Mouse (Mus musculus) neural tube, embryonic 11.5 days (tissue): ENCODE results near the gene Klc3. TPM values are rescaled to one million over a fixed set of nuclear protein-coding genes. Genes with fewer than 3 reads are reported as not detected.

ENCODE experiments used
- ATAC-seq: fragments of 200-750 bp; cut with Nextera tagmentation; 2 replicates; pipeline ENCODE4 v1.8.0; 2017; ENCODE audit warnings: moderate number of reproducible peaks, mild to moderate bottlenecking, moderate TSS enrichment, moderate library complexity; ENCODE audit not compliant: insufficient read depth, low FRiP score, low TSS enrichment
- DNase-seq: peaks from one replicate; pipeline ENCODE4 v3.0.0-alpha.2; 2015; ENCODE audit warnings: low spot score
- H3K27ac ChIP-seq: fragments of 300-500 bp; sonication (generic); 2 replicates; pipeline ENCODE4 v1.5.1; 2014; ENCODE audit warnings: low read depth, mild to moderate bottlenecking, low read length
- H3K27me3 ChIP-seq: fragments of 300-500 bp; sonication (generic); 2 replicates; pipeline ENCODE4 v1.6.1; 2014; ENCODE audit warnings: mild to moderate bottlenecking, low read length, mixed read lengths; ENCODE audit not compliant: control insufficient read depth, insufficient read depth
- H3K36me3 ChIP-seq: fragments of 300-500 bp; sonication (generic); 2 replicates; pipeline ENCODE4 v1.6.1; 2014; ENCODE audit warnings: mild to moderate bottlenecking, low read length, moderate library complexity, mixed read lengths; ENCODE audit not compliant: control insufficient read depth, insufficient read depth
- H3K4me1 ChIP-seq: fragments of 300-500 bp; sonication (generic); 2 replicates; pipeline ENCODE4 v1.6.1; 2014; ENCODE audit warnings: low read length, mixed read lengths; ENCODE audit not compliant: control insufficient read depth, insufficient read depth
- H3K4me2 ChIP-seq: fragments of 300-500 bp; sonication (generic); 2 replicates; pipeline ENCODE4 v1.6.1; 2014; ENCODE audit warnings: low read depth, mild to moderate bottlenecking, moderate library complexity
- H3K4me3 ChIP-seq: fragments of 300-500 bp; sonication (generic); 2 replicates; pipeline ENCODE4 v1.5.1; 2014; ENCODE audit warnings: low read depth, low read length
- H3K9ac ChIP-seq: fragments of 300-500 bp; sonication (generic); 2 replicates; pipeline ENCODE4 v1.6.1; 2014; ENCODE audit warnings: mild to moderate bottlenecking, low read length
- H3K9me3 ChIP-seq: fragments of 300-500 bp; sonication (generic); 2 replicates; pipeline ENCODE4 v1.6.1; 2016; ENCODE audit warnings: low read length; ENCODE audit not compliant: control insufficient read depth
- WGBS: fragments of 180-500 bp; shearing (Covaris S2); extraction: QIAGEN DNeasy Blood & Tissue Kit; methylation state at CpG from one replicate; pipeline ENCODE4 v1.1.7; 2014; 5-methylcytosine and 5-hydroxymethylcytosine counted together
- polyA plus RNA-seq: library from polyadenylated mRNA; unstranded; fragments of >200 nt; fragmentation: Nextera tagmentation; extraction: Ambion mirVana; gene quantifications from 2 replicates; pipeline ENCODE4 v1.2.1, GENCODE M21; 2014

Klc3 gene
- 3.2 and 3.4 TPM in 2 replicates for polyA plus RNA-seq

DNA sequence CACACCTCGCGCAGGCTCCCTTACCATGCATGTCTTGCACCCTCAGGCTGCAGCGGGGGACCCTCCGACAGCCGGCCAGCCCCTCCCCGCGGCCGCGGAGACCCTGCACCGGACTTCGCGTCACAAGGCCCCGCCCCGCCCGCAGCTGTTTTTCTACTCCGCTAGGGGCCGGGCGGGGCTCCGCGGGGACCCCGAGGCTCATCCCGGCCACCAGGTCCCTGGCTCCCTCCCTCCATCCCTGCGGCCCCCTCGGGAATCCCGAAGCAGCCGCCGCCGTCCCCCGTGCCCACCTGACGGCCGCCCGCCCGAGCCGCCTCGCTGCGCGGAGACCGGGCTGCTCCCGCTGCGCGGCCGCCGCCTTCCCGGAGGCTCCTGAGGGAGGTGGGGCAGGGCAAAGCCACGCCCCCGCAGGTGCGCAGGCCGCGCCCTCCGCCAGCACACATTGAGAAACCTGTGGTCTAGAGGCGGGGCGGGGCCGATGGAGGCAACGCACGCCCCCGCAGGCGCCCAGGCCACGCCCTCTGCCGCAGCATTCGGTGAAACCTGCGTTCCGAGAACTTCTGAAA is at the start of gene Klc3:
Gene Klc3, minus strand, starts transcription at position 374 of the 566 bp plus-strand sequence.
- DNase-seq: peak; percentile 40

DNA sequence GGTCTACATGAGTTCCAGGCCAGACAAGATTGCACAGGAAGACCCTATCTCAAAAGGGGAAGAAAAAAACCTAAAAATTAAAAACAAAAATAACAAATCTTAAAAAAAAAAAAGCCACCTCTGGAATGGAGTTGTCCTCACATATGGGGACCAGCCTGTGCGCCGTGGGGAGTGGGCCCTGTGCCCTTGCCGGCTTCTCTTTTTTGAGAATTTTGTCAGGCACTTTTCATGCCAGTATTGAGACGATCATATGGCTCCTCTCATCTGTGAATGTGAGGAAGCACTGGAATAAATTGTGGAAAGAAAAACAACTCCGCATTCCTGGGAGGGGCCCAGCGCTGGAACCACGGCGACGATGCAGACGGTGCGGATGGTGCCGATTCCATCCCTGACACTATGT is 45.3 kb upstream of the Klc3 start:
- Histone ChIP-seq H3K36me3 (peaks cover 23% of the 10 kb centered on the region), H3K4me2 (no peak overlapping the region), H3K27me3 (no peaks in the 10 kb centered on the region), H3K9me3 (no peaks in the 10 kb centered on the region), H3K4me3 (no peak overlapping the region), H3K4me1 (no peaks in the 10 kb centered on the region), H3K9ac (no peak overlapping the region), H3K27ac (no peak overlapping the region)
- ATAC-seq (no peak), DNase-seq (no peak)
- 86% methylated on average over 12 of the region's 12 CpGs for WGBS

More for the DNA sequence above, at the start of gene Klc3:
- Histone ChIP-seq H3K36me3 (no peaks in the 10 kb centered on the region), H3K27me3 (peaks cover 38% of the 10 kb centered on the region), H3K4me2 (peak within 1 kb of the TSS; percentile 88), H3K9me3 (0 out of 2 replicates have a peak, but pooled peaks cover 3% of the 10 kb centered on the region), H3K9ac (peak within 1 kb of the TSS; percentile 45), H3K4me3 (peak within 1 kb of the TSS; percentile 52), H3K27ac (no peak within 1 kb of the TSS), H3K4me1 (peaks cover 12% of the 10 kb centered on the region; the same call in 1 of the 2 replicates)
- WGBS: under 1% methylated on average over 58 of the region's 62 CpGs
- no peak for ATAC-seq

DNA sequence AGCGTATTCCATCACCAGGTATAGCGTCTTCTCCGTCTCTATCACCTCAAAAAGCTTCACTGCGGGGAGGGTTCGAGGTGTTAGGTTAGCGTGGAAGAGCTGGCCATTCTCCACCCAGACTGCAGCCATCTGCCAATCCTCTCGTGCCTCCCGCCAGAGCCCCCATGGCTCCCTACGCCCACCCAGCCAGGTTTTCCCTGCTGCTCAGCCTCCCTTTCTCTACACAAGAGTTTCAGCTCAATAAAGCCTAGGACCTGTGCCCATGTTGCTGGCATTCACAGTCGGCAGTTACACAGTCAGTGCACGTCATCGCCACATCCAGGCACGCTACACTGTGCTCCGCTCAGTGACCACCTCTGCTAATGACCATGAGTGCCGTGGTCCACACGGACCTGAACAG is 43.8 kb upstream of the Klc3 start:
- WGBS: 91% methylated on average over 16 of the region's 16 CpGs
- ATAC-seq: no peak

DNA sequence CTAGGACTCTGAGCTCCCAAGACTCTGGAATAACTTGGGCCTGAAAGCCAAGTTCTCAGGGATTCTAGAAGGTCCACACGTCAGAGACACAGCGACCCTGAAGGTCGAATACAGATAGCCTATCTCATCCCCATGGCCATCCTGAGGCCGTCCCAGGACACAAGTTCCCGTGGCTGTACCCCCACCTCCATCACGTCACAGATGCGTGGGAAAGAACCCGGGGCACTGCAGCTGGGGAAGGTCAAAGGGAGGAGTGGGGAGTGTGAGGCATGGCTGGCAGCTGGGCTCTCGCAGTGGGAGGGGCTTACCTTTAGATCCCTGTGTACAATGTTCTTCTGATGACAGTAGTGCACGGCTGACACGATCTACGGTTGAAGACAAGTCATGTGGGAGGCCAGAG is 40.9 kb upstream of the Klc3 start:
- Histone ChIP-seq H3K9ac (no peak overlapping the region), H3K4me3 (no peak overlapping the region), H3K36me3 (peaks cover 20% of the 10 kb centered on the region), H3K27me3 (no peaks in the 10 kb centered on the region), H3K4me1 (no peaks in the 10 kb centered on the region), H3K9me3 (no peaks in the 10 kb centered on the region), H3K4me2 (no peak overlapping the region), H3K27ac (no peak overlapping the region)
- ATAC-seq (no peak), DNase-seq (no peak)
- 87% methylated on average over 12 of the region's 12 CpGs for WGBS

More for the DNA sequence above, 43.8 kb upstream of the Klc3 start:
- H3K9me3 ChIP-seq: no peaks in the 10 kb centered on the region
- no peak for DNase-seq
- H3K36me3 ChIP-seq: peaks cover 25% of the 10 kb centered on the region
- H3K27me3 ChIP-seq: no peaks in the 10 kb centered on the region
- no peak overlapping the region for H3K4me3 ChIP-seq
- no peak overlapping the region for H3K4me2 ChIP-seq
- H3K9ac ChIP-seq: no peak overlapping the region
- H3K27ac ChIP-seq: no peak overlapping the region
- H3K4me1 ChIP-seq: no peaks in the 10 kb centered on the region

DNA sequence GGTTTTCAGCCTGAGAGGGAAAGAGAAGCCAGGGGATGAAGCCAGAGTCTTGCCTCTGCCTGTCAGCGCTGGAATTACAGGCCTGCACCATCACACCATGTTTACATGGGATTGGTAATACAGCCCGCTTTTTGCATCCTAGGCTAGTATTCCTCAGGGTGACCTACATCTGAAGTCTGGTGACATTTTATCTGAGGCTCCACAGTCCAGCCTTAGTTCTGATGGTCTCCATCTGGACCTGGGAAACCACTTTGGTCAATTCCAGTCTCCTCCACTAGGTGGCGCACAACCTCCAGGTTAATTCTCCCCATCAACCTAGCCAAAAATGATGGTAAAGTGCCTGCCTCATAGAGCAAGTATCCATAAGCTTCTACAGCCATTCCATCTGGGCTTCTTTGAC is 39.4 kb upstream of the Klc3 start:
- H3K36me3 ChIP-seq: peaks cover 15% of the 10 kb centered on the region
- no peak overlapping the region for H3K27ac ChIP-seq
- peak; percentile 78 for DNase-seq
- H3K4me2 ChIP-seq: no peak overlapping the region
- no peak overlapping the region for H3K4me3 ChIP-seq
- H3K9ac ChIP-seq: no peak overlapping the region
- H3K27me3 ChIP-seq: no peaks in the 10 kb centered on the region
- no peak for ATAC-seq
- H3K4me1 ChIP-seq: no peaks in the 10 kb centered on the region
- 49% methylated on average over 3 of the region's 3 CpGs for WGBS
- no peaks in the 10 kb centered on the region for H3K9me3 ChIP-seq

DNA sequence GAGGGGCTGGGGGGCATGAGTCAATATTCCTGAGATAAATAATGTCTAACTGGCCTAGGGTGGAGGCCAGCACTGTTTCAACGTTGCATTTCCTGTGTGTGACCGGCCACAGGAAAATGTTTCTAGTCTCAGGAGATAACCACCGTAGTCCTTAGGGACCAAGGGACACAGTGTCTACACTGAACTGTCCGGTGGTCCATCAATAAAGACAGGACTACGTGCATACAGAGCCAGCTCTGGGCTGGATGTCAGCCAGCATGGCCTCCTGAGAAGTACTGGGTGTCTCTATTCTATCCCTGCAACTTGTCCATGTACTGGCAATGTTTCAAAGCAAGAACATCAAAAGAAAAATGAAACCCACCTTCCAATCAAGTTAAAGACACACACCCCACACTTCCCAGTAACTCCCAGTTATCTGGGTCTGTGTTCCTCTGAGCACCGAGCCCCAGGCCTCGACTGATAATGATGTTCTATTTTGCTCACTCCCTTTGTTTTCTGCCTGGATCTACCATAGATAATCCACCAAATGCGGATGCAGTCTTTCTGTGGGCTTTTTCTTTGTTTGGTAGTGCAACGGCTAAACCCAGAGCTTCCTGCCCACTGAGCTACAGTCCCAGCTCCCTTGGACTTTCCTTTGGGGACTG is 37.7 kb upstream of the Klc3 start:
- Histone ChIP-seq H3K27me3 (no peaks in the 10 kb centered on the region), H3K4me1 (no peaks in the 10 kb centered on the region), H3K36me3 (peaks cover 20% of the 10 kb centered on the region), H3K9ac (no peak overlapping the region), H3K27ac (no peak overlapping the region), H3K4me3 (no peak overlapping the region), H3K9me3 (no peaks in the 10 kb centered on the region), H3K4me2 (no peak overlapping the region)
- 91% methylated on average over 9 of the region's 9 CpGs for WGBS
- DNase-seq (no peak), ATAC-seq (no peak)

DNA sequence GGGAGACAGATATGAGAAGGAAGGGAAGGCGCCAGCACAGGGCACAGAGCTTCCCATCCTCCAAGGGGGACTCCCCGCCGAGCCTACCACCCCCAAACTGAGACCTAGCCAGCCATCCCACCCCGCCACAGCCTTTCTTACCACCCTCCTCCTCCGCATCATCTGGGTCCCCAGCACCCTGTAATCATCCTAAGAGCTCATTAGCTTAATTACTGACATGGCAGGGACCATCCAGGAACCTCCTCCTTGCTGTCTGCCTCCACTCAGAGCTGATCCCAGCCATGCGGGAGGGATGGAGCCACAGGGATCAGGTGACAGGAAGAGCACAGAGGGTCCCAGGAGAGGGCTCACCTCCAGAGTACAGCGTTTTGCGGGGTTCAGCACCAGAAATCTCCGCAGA is 33.1 kb upstream of the Klc3 start:
- no peak for DNase-seq
- Histone ChIP-seq H3K36me3 (peaks cover 47% of the 10 kb centered on the region), H3K27ac (no peak overlapping the region), H3K4me1 (no peaks in the 10 kb centered on the region), H3K9me3 (no peaks in the 10 kb centered on the region), H3K4me3 (no peak overlapping the region), H3K27me3 (no peaks in the 10 kb centered on the region), H3K9ac (no peak overlapping the region), H3K4me2 (no peak overlapping the region)
- ATAC-seq: no peak
- WGBS: 83% methylated on average over 9 of the region's 9 CpGs

DNA sequence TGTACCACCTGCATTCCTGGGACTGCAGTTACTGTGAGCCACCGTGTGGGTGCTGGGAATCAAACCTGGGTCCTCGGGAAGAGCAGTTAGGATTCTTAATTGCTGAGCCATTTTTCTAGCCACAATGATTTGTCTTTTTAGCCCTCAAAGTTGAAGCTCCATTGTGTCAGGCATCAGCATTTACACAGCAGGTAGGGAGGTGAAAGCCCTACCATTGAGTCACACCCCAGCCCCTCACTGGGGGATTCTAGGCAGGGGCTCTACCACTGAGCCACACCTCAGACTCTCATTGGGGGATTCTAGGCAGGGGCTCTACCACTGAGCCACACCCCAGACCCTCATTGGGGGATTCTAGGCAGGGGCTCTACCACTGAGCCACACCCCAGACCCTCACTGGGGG is 32.4 kb upstream of the Klc3 start:
- no peak overlapping the region for H3K4me3 ChIP-seq
- H3K4me2 ChIP-seq: no peak overlapping the region
- no peak overlapping the region for H3K27ac ChIP-seq
- no peak overlapping the region for H3K9ac ChIP-seq
- no peak for ATAC-seq
- no peaks in the 10 kb centered on the region for H3K4me1 ChIP-seq
- DNase-seq: no peak
- H3K9me3 ChIP-seq: no peaks in the 10 kb centered on the region
- 95% methylated on average over 2 of the region's 2 CpGs for WGBS
- peaks cover 50% of the 10 kb centered on the region for H3K36me3 ChIP-seq
- no peaks in the 10 kb centered on the region for H3K27me3 ChIP-seq

DNA sequence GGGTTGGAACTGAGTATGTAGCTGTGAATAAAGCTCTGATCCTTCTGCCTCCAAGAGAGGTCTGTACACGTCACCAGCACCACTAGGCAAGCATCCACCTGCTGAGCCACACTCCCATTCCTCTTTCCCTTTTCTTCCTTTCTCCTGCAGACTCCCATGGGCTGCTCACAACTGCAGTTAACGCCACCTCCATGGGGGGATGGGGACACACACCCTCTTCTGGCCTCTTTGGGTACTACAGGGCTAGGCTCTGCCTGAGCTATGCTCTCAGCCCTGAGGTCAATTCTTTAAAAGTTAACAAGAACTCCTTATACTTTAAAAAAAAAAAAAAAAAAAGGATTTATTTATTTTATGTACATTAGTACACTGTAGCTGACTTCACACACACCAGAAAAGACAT is 28.6 kb upstream of the Klc3 start:
- Histone ChIP-seq H3K4me1 (no peaks in the 10 kb centered on the region), H3K27me3 (no peaks in the 10 kb centered on the region), H3K9me3 (no peaks in the 10 kb centered on the region), H3K4me3 (no peak overlapping the region), H3K9ac (no peak overlapping the region), H3K36me3 (peaks cover 66% of the 10 kb centered on the region), H3K4me2 (no peak overlapping the region), H3K27ac (no peak overlapping the region)
- no peak for ATAC-seq
- 100% methylated on average over 2 of the region's 2 CpGs for WGBS
- DNase-seq: no peak
